Mouse (Mus musculus): ENCODE data around the gene Cers6.

- no peak for TF ChIP-seq CTCF (IDR thresholded peaks at IDR 0.05; ENCODE audit: control insufficient read depth, insufficient read depth, low read length)
- no peak for TF ChIP-seq POLR2A (IDR thresholded peaks at IDR 0.05; ENCODE audit: borderline replicate concordance, control insufficient read depth, low read depth, low read length)
Measured at GRCm38 (mm10) chr2:68966360-68966759, 105.1 kb downstream of the Cers6 start.

Data from bone marrow, adult 2 months (tissue).